Mouse (Mus musculus) erythroblast, embryonic 14.5 days (primary cell): ENCODE data around the gene Fam83g.

Source experiments
- GATA1 ChIP-seq: IDR thresholded peaks from 2 replicates; pipeline ENCODE4 v1.6.1; 2012; ENCODE audit warnings: low read length, inconsistent platforms, mixed read lengths
- TAL1 ChIP-seq: IDR thresholded peaks from 3 replicates; pipeline ENCODE4 v1.6.1; 2012; ENCODE audit warnings: low read length, inconsistent platforms, mixed read lengths

DNA sequence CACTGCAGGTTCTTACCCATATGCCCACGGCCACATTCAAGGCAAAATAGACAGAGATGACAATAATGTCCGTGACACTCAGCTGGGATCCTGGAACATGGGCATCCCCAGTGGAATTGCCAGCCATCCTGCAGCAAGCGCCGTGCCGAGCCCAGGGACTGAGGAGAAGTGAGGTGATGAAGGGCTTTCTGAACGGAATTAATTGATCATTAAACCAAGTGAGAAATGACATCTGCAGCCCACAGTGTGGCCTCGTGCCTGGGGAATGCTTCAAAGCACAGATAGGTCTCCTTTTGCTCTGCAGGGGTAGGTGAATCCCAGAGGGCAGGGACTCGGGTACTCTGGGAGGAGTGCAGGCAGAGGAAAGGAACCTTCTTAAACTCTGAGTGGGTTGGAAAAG is 35.9 kb downstream of the Fam83g start:
- TF ChIP-seq TAL1 (no peak), GATA1 (no peak)
